In genomic region chr8:25429846-25430482, GRCm38 (mm10) we compare ENCODE assay signal across 14 mouse cellular contexts.
DNase-seq lines count a peak whose midpoint lies in the region; ATAC-seq and TF ChIP-seq lines count a peak whose summit lies in the region.
"Had no signal": no experiment of that assay in that cellular context is flagged by ENCODE, and none has a peak within 500 bp of the region (broad histone marks: within the 10 kb centered on the region; RNA-seq: fewer than 3 reads in every experiment).

No protein-coding gene starts in this region.

- H3K4me2 ChIP-seq in hindbrain, embryonic 13.5 days, result no peak overlapping the region
- no peak overlapping the region for H3K4me2 ChIP-seq in midbrain, embryonic 15.5 days
- H3K4me2 ChIP-seq: heart, embryonic 13.5 days had no signal

- no peak for TF ChIP-seq POLR2A in brain, embryonic 14.5 days (IDR thresholded peaks at IDR 0.05; ENCODE audit: borderline replicate concordance, extremely low read depth, insufficient read depth, insufficient read length, poor library complexity, severe bottlenecking)

- no peaks in the 10 kb centered on the region for H3K36me3 ChIP-seq in heart, embryonic 10.5 days
- no peaks in the 10 kb centered on the region for H3K36me3 ChIP-seq in hindbrain, embryonic 13.5 days
- H3K36me3 ChIP-seq in midbrain, embryonic 15.5 days (replicated peaks), result no peaks in the 10 kb centered on the region
- H3K36me3 ChIP-seq: heart, embryonic 13.5 days had no signal

- peak; percentile 77 for ATAC-seq in hindbrain, embryonic 13.5 days (ENCODE audit: low FRiP score)
- peak; percentile 65 for ATAC-seq in midbrain, embryonic 15.5 days (replicated peaks)

- peaks cover 4% of the 10 kb centered on the region; the same call in 1 of the 2 replicates for H3K9me3 ChIP-seq in heart, embryonic 10.5 days
- H3K9me3 ChIP-seq in hindbrain, embryonic 13.5 days, result no peaks in the 10 kb centered on the region; the same call in 1 of the 2 replicates
- H3K9me3 ChIP-seq in midbrain, embryonic 15.5 days, result no peaks in the 10 kb centered on the region

- no peak overlapping the region for H3K4me3 ChIP-seq in heart, embryonic 10.5 days
- no peak overlapping the region for H3K4me3 ChIP-seq in hindbrain, embryonic 13.5 days
- no peak overlapping the region for H3K4me3 ChIP-seq in midbrain, embryonic 15.5 days
- H3K4me3 ChIP-seq: heart, embryonic 13.5 days had no signal

- H3K27ac ChIP-seq in heart, embryonic 10.5 days, result peak overlapping the region; percentile 22; the same call in 1 of the 2 replicates
- peak overlapping the region; percentile 53 for H3K27ac ChIP-seq in hindbrain, embryonic 13.5 days
- H3K27ac ChIP-seq in midbrain, embryonic 15.5 days, result peak overlapping the region; percentile 60
- H3K27ac ChIP-seq: heart, embryonic 13.5 days; macrophage had no signal

- H3K4me1 ChIP-seq in heart, embryonic 10.5 days, result peaks cover 15% of the 10 kb centered on the region
- peaks cover 21% of the 10 kb centered on the region for H3K4me1 ChIP-seq in hindbrain, embryonic 13.5 days (replicated peaks)
- peaks cover 17% of the 10 kb centered on the region for H3K4me1 ChIP-seq in midbrain, embryonic 15.5 days

- no peaks in the 10 kb centered on the region for H3K27me3 ChIP-seq in heart, embryonic 10.5 days (ENCODE audit: insufficient read depth, poor library complexity, severe bottlenecking)
- H3K27me3 ChIP-seq in hindbrain, embryonic 13.5 days, result no peaks in the 10 kb centered on the region
- H3K27me3 ChIP-seq in midbrain, embryonic 15.5 days (replicated peaks), result no peaks in the 10 kb centered on the region
- H3K27me3 ChIP-seq: heart, embryonic 13.5 days had no signal

- no peak for TF ChIP-seq CTCF in brain, embryonic 14.5 days (IDR thresholded peaks at IDR 0.05; ENCODE audit: borderline replicate concordance, extremely low read depth, insufficient read depth, insufficient read length)

- no peak overlapping the region for H3K9ac ChIP-seq in hindbrain, embryonic 13.5 days
- no peak overlapping the region for H3K9ac ChIP-seq in midbrain, embryonic 15.5 days
- H3K9ac ChIP-seq: heart, embryonic 13.5 days had no signal

- intact Hi-C loops in heart, postnatal 14 days (cut with DNase I), result no loop called here

- DNase-seq in heart, embryonic 10.5 days (ENCODE audit: low spot score), result no peak
- no peak for DNase-seq in heart, postnatal 14 days
- peak; percentile 62 for DNase-seq in brain, embryonic 14.5 days (ENCODE audit: low read depth)
- DNase-seq in cerebellum, adult 8-10 months, result no peak
- no peak for DNase-seq in adipocyte (ENCODE audit: low spot score)
- DNase-seq in spleen, adult 18-20 months, result no peak
- DNase-seq: adrenal gland, postnatal 25 days; cerebellum, postnatal 10 days; kidney, adult 11 months; left cerebral cortex, postnatal 4 days had no signal

- WGBS in heart, embryonic 10.5 days, result 61% methylated on average over 19 of the region's 19 CpGs
- 60% methylated on average over 19 of the region's 19 CpGs for WGBS in hindbrain, embryonic 13.5 days
- 55% methylated on average over 19 of the region's 19 CpGs for WGBS in midbrain, embryonic 15.5 days
